Mouse (Mus musculus) urinary bladder, adult 18-20 months (tissue): ENCODE results near the gene Nav3.
"Not testable (repeated sequence)": the region's sequence is repeated elsewhere in the genome, so short reads cannot be mapped to it uniquely, and the experiment has no call there.

Experiments used
- DNase-seq, 2 experiments: peaks; one replicate each; pipeline ENCODE4 v3.0.0; 2022; ENCODE audit warnings: low spot score in 2 of 2, mixed read lengths in 2 of 2

Gene Nav3

DNA sequence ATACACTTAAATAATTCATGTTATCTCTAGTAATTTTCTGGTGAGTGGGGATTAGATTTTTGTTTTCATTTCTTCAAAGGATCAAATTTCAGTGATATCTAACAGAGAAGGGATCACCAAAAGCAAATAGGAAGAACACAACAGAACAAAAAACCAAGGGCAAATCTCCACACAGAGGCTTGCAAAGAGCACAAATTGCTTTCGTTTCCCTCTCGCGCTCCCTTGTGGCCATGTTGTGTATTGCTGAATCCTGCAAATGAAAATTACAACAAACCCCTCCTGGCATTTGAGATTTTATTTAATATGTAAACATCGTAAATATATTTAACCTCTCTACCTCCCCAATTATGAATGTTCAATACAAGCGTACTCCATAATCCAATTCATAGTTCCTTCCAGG lies 370.8 kb downstream of the Nav3 start:
- DNase-seq, result peak; percentile 12 to 39

DNA sequence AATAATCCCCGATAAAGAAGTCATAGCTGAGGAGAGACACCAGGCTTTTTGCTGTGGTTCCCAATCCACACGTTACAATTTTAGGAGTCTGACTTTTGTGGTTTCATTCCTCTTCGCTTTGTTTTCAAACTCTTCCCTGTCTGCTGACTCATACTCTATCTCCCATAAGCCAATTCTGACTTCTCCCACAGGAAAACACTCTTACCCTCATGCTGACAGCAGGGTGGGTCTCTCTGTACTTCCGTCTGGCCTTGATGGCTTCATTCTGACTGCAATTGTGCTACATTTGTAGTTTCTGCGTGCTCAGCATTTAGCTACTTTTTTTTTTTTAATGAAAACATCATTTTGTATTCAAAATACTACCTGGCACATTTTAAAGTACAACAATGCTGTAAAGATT lies 379.4 kb downstream of the Nav3 start:
- DNase-seq, result no peak

DNA sequence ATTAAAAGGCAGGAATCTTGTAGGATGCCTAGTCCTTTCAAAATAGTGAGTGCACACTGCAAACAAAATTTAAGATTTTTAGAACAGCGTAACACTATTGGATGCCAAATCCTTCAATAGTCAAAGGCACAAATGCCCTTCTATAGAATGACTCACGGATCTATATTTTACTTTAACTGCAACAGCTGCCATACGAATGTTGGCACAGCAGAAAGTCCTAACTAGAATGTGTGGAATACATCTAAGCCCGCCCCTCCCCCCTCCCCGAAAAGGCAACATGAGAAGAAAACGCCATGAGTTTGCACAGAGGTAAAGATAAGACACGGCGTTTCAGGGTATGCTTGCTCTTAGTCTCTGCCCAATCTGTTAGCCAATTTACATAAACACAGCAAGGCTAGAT lies 383.6 kb downstream of the Nav3 start:
- DNase-seq, result no peak

GRCm38 (mm10) chr10:110061166-110061565 lies 394.8 kb downstream of the Nav3 start:
- DNase-seq, result no peak

GRCm38 (mm10) chr10:110037547-110037946 lies 418.5 kb downstream of the Nav3 start:
- no peak for DNase-seq

- no peak for DNase-seq
Observed at GRCm38 (mm10) chr10:110034582-110035099, 421.4 kb downstream of the Nav3 start.

DNA sequence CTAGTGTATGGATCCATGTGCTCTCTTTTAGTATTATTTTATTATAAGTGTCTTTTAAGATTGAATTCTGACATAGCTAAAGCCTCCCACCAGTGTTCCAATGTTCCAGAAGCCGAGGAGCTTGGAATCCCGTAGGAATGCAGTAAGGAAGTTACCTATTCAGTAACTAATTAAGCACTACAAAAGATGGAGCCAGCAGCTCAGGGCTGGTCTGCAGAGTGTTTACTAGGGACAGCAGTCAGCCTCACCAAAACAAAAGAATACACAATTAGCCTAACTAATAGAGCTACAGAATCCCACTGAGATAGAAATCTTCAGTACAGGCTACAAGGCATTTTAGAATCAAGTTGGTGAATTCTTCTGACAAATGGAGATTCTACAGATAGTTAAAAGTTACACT lies 431.1 kb downstream of the Nav3 start:
- not testable (repeated sequence) for DNase-seq

DNA sequence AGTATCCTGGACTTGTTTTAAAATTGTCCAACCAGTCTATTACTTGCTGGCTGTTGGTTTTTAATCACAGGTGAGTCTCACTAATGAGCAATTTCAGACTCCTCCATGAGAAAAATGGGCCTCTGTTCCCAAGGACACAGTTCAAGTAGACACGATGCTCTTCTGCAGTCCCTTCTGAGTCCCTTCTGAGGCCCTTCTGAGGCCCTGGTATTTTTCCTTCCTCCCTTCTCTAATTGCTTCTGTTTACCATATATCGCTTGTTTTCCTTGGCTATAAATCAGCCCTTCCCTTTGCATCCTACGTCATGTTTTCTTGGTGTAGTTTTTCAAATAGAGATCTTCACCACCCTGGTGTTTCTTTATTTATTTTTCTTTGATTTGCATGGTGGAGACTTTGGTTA lies 433.9 kb downstream of the Nav3 start:
- no peak for DNase-seq

DNA sequence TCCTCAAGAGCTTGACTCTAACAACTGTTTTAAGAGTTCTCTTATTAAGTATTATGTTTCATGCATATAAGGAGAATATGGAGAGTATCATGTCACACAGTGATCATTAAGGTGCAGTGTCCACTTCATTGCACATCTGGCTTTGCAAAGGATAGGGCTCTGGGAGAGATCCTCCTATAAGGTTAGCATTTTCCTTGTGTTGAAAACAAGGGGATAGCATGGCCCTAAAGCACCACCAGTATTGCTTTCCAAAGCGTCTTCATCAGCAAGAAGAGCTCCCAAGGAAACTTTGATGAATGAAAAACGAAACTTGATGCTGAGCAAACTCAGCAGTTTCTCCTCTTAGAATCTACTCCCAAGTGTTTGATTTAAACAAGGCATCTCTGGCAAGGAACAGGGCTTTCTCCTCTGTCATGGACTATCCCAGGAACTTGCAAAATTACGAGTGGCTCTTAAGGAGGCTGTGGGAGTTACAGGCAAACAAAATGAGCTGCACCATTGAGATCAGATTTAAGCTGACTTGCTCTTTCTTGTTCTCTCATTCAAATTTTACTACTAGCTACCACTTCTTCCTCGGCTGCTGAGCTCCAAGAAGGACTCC lies 436.6 kb downstream of the Nav3 start:
- DNase-seq, result no peak

DNA sequence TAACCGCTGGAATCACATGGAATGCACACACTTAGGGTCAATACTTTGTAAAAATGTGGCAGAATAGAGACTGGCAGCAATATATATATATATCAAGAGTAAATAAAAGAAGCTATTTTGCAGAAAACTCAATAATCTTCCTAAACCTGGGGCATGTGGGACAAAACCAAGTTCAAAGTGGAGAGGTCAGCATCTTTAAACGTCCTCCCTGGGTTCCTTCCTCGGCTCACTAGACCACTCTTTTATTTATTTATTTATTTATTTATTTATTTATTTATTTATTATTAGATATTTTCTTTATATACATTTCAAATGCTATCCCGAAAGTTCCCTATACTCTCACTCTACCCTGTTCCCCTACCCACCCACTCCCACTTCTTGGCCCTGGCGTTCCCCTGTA lies 454.7 kb downstream of the Nav3 start:
- not testable (repeated sequence) for DNase-seq

- DNase-seq, result no peak
Observed at GRCm38 (mm10) chr10:110000755-110001247, 455.2 kb downstream of the Nav3 start.

DNA sequence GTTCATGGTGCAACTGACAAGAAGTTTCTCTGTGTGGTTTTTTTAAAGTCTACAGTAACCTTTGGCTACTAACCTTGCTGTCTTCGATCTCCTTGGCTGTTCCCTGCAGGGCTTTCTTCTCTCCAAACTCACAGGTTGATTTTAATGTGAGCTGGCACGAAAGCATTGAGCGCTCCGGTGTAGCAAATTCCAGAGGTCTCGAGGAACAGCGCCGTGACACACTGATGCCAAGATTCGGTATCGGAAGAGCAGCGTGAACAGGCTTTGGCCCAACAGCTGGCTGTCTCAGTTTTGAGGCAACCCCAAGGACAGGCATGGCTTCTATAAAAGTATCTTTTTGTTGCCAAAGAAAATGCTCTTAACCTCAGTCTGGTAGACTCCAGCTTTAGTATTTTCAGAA lies 456.1 kb downstream of the Nav3 start:
- DNase-seq, result no peak

DNA sequence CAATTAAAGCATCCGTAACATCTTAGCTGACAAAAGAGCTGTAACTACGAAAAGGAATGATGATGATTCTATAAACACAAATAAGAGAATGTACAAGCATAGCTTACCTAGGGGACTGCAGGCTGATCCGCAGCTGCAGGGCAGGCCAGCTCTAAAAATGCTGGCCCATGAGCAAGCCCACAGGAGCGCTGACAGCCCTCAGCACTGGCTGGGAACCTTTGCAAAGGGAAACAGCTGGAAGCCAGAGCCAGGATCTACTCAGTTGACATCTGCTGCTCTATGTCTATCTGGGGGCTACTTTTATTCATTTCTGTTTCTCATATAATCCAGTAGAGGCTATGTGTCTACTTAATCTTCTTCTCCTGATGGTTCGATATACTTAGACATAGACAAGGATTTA lies 461.7 kb downstream of the Nav3 start:
- no peak for DNase-seq

DNA sequence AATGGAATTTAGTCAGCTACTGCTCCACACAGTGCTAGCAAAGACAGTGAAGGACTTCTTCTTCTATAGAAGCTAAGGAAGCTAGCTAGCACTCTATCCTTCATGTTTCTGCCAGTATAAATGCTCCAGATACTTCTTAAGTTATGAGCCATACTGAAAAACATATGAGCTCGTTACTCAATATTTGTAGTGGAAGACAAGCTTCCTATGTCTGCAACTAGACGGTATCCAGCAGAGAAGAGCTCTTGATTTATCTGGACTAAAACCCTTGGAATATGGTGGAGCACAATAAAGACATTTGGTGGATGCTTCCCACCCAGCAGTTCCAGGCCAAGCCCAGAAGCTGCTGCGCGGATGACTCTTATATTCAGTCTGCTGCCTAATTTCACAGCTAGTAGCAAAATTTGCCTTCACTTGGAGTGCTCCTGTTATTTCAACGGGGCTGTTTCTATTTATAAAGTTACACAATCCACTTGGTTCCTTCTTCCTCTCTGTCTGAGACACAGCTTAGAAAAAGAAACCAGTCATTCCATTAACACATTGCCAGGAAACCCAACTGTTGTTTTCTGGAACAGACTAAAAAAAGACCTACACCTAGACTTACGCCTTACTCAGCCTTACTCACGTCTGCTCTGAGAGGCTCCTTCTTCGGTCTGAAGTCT lies 470.0 kb downstream of the Nav3 start:
- no peak for DNase-seq

GRCm38 (mm10) chr10:109976351-109976750 lies 479.7 kb downstream of the Nav3 start:
- no peak for DNase-seq

DNA sequence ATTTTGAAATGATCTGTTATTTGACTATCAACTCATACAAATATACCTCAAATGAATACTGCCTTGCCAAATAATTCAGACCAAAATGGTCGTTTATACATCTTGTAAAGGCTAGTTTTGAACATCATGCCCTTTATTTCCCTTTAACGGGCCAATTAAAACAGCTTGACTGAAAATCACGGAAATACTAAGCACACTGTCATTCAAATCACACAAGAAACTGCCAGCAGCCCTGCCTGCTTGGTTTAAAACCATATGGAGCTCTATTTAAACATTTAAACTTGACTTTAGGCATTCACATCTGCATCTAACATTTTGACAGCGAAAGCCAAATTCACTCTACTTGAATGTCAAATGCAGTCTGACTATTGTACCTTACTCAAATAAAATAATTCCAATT lies 481.8 kb downstream of the Nav3 start:
- DNase-seq, result no peak

DNA sequence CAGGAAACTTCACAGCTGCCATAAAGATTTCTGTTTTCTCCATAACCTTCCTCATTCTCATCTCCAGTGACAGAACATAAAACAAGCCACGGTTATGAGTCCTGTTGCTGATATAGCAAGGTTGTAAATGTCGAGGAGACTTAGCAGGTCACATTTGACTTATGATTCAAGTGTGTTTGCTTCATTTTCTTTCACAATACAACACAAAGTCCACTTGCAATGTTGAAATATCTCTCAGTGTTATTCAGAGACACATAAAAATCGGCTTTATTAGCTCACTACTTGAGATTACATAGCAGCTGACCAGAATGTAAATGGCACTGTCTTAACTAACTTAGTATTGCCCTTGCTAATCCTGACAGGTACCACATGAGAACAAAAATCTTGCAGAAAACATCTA lies 482.5 kb downstream of the Nav3 start:
- DNase-seq, result no peak

GRCm38 (mm10) chr10:109950296-109950695 lies 505.7 kb downstream of the Nav3 start:
- DNase-seq, result no peak

DNA sequence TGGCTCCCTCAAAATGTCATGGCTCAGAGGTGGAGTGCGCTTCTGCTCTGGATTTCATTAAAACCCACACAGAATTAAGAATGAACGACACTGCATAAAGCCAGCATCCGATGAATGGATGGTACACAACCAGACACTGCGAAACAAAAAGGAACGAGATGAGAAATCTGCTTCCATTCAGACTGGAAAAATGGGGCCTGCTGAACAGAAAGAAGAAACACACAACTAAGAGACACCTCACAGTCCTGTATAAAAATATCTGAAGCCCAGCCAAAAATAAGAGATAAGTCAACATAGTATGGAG lies 526.7 kb downstream of the Nav3 start:
- no peak for DNase-seq

GRCm38 (mm10) chr10:109928547-109929318 lies 527.3 kb downstream of the Nav3 start:
- DNase-seq, result no peak

- DNase-seq, result no peak
Observed at GRCm38 (mm10) chr10:109926149-109926548, 529.9 kb downstream of the Nav3 start.

DNA sequence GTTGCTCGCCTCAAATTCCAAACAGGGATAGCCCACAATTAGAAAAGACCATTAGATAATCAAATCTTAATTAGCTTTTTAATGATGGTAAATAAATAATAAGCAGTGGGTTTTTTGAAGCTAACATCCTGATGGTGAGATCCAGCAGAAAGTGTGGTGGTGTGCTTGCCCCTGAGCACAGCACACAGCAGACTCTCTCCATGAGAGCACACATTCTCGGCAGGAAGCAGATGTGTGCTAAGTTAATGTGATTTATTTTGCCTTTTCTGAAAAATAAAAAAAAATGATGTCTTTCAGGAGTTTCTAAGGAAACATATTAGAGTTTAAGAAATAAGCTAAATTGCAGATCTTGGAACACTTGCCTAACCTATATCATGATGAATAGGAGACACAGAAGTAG lies 531.9 kb downstream of the Nav3 start:
- DNase-seq, result no peak

GRCm38 (mm10) chr10:109921368-109921767 lies 534.6 kb downstream of the Nav3 start:
- no peak for DNase-seq
